Mouse (Mus musculus) heart, adult 9 months (tissue): ENCODE measurements around the gene Tmem94.

Source experiments
- DNase-seq, 2 experiments: peaks; one replicate each; pipeline ENCODE4 v3.0.0; 2022; ENCODE audit warnings: low spot score in 2 of 2

The Tmem94 gene

GRCm38 (mm10) chr11:115766356-115766943 is 1.2 kb downstream of the Tmem94 start:
- peak in 1 of 2 experiments; percentile 62 for DNase-seq

- no peak for DNase-seq
These were observed 1.7 kb downstream of the Tmem94 start for GRCm38 (mm10) chr11:115766981-115767380.

- DNase-seq: no peak
These were observed 3.7 kb downstream of the Tmem94 start for GRCm38 (mm10) chr11:115768896-115769295.

- DNase-seq: no peak
These were observed 9.4 kb downstream of the Tmem94 start for GRCm38 (mm10) chr11:115774653-115775052.

DNA sequence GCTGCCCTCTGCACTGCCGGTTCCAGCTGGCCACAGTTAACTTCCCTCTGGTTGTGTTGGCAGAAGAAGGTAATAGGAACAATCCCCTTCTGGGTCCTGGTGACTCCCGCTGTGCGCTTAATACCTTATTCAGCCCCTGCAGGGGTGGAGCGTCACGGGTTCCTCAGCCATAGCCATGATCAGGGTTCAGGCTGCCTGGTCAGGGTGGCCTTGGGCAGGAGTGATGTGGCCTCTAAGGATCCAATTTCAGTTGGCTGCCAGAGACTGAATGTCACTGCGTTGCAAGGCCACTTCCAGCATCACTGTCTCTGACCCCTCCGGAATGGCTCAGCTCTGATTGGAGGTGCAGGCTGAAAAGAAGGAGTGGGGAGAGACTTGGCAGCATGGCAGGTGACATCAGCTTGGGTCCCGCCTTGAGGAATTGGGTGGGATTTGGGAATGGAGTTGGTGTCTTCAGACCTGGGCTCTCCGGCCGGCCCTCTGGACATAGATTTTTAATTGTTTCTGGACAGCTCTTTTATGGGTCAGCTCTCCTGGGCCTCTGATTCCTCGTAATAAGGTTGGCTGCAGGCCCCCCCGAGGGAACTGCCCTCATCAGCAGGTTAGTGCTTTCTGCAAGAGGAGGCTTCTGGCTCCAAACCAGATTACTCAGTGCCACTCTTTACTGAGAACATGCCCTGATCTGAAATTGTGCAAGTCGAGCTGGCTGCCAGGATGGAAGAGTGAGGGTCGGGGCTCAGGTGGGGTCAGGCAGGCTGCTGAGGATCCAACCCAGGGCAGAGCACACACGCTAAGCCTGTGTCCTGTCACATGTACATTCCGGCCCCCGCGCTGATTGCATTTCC is 10.8 kb downstream of the Tmem94 start:
- peak; percentile 69 to 71 for DNase-seq

DNA sequence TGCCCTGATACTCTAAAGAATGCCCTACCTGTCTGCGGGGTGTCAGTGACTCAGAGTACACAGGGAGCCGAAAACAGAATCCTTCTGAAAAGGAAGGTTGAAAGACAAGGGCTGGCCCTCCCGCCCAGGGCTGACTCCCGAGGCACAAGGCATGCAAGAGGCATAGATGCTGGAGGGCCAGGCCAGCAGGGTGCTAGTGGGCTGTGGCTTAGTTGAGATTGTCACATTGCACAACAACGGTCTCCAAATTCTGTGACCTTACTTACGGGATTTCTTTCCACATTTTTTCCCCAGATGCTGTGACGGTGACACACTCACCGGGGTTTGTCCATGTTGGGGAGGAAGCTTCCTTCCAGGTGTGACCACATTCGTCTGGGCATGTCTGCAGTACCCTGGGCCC is 11.7 kb downstream of the Tmem94 start:
- no peak for DNase-seq

DNA sequence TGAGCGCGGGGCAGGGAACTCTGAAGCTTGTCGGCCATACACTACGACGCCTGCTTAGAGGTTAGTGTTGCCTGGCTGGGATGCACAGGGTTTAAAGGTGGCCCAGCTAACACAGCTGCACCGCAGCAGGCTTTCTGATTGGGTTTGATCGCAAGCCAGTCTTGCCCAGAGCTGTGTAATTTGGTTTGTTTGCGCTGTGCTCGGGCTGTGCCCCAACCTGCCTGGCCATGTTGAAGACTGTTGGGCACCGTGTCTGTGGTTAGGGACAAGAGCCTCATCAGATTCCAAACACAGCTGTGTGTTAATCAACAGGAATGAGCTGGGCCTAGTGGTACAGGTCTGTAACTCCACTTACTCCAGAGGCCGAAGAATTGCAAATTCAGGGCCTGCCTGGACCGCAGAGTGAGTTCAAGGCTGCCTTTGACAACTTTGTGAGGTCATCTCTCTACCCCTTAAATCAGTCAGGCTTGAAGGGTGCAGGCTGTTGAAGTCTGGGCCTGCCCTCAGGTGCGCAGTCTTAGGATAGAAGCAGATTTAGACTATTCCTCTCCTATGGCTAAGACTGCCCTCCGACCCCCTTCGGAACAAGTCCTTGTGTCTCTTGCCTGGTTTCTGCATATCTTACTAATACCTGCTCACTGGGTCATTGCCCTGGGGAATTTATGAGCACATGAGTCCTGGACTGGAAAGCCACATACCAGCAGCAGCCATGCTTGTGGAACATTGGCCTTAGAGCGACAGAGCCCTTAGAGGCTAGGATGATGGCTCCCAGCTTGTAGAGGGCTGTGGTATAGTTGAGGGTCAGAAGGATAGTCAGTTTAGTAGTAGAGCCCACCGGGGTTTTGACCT is 12.5 kb downstream of the Tmem94 start:
- DNase-seq: no peak

DNA sequence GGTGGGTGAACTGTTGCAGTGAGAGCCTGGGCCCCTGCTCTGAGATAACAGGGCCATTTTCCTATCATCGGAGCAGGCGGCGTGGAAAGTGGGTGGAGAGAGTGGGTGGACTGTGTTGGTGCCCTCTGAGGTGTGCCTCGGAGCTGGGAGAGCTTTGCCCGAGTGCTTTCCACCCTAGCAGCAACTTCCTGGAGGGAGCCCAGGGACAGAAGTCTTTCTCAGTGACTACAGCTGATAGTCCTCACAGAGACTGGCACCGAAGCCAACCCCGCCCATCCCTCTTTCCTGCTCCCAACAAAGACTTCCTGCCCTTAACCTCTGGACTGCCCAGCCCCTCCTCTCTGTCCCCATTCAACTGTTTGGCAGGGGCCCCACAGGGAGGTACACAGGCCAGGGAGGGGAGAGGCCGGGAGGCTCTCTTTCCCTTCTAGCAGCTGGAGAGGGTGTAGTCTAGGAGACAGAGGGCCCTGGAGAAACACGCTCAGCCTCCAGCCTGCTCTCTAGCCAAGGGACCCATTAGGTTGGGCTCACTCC is 13.9 kb downstream of the Tmem94 start:
- peak; percentile 97 to 98 for DNase-seq

- DNase-seq: no peak
These were observed 15.2 kb downstream of the Tmem94 start for GRCm38 (mm10) chr11:115780141-115781070.

- DNase-seq: no peak
These were observed 21.2 kb downstream of the Tmem94 start for GRCm38 (mm10) chr11:115786473-115786872.

GRCm38 (mm10) chr11:115789787-115790186 is 24.6 kb downstream of the Tmem94 start:
- no peak for DNase-seq

DNA sequence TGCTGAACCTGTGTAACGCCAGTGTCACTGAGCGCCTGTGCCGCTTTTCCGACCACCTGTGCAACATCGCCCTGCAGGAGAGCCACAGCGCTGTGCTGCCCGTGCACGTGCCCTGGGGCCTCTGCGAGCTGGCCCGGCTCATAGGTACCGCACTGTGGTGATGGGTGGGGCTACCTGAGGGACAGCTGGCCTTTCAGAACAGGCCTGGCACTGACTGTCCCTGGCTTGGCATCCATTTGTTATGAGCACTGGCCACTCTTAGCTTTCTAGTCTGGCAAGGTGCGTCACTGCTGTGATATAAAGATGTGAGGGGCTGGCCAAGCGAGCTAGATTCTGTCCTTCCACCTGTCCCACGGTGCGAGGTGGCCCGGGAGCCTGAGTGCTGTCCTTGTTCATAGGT is 26.7 kb downstream of the Tmem94 start:
- no peak for DNase-seq

DNA sequence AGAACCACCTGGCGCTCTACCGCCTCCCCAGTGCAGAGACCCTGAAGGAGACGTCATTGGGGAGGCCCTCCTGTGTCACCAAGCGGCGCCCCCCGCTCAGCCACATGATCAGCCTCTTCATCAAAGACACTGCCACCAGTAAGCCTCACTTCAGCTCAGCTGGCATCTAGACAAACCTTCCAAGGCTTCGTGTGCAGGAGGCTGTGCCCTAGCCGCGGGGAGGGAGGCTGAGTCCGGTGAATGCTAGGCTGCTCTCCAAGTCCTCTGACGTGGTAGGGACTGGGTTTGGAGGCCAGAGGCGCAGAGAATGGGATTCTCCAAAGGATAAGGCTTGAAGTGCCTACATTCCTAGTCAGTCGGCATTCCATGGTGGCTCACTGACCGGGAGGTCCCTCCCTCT is 27.1 kb downstream of the Tmem94 start:
- DNase-seq: no peak

GRCm38 (mm10) chr11:115796898-115797297 is 31.7 kb downstream of the Tmem94 start:
- DNase-seq: no peak

DNA sequence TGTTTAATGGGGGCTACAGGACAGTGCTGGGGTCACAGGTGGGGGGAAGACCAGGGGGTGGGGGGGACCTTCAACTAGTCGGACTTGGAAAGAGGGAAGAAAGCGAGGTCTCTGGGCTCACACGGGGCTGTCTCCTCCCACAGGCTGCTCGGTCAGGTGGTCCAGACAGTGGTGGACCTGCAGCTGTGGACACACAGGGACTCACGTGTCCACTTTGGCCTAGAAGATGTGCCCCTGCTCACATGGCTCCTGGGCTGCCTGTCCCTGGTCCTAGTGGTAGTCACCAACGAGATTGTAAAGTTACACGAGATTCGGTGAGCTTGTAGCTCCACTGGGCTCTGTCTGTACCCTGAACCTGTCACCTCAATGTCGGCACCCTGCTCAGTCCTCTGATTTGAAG is 32.4 kb downstream of the Tmem94 start:
- DNase-seq: no peak

GRCm38 (mm10) chr11:115800981-115801380 is 35.7 kb downstream of the Tmem94 start:
- no peak for DNase-seq

- DNase-seq: no peak
These were observed 38.0 kb downstream of the Tmem94 start for GRCm38 (mm10) chr11:115803072-115803709.

DNA sequence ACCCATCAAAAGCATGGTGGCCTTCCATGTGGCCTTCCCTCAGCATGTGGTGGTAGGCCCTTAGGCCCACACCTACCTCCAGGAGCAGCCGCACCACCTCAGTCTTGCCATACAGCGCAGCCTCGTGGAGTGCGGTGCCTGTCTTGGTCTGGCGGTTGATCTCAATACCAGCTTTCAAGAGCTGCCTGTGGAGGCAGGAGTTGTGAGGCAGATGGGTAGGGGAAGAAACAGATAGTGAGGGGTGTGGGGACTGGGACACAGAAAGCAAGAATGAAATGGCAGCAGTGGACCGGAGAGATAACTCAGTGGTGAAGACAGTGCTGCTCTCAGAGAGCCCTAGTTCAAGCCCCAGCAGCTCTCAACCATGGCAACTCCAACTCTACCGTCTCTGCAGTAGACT is 39.8 kb downstream of the Tmem94 start:
- no peak for DNase-seq

GRCm38 (mm10) chr11:115806154-115806553 is 40.9 kb downstream of the Tmem94 start:
- peak; percentile 46 to 67 for DNase-seq

DNA sequence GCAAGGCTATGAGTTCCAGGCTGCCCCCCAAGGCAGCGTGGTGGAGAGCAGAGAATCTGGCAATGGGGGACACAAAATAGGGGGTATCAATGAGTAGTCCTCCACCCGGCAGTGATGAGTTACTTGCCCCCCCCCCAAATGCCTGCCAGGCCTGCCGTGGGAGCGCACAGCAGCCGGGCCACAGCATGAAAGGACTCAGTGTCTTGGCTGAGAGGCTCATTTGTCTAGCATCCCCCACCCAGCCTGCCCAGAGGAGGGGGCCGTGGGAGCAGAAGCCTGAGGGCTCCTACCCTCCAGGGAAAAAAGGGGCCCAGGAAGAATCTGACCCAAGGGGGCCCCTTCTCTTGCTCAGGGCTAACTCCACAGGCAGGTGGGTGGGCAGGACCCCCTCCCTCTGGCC is 42.1 kb downstream of the Tmem94 start:
- DNase-seq: no peak

DNA sequence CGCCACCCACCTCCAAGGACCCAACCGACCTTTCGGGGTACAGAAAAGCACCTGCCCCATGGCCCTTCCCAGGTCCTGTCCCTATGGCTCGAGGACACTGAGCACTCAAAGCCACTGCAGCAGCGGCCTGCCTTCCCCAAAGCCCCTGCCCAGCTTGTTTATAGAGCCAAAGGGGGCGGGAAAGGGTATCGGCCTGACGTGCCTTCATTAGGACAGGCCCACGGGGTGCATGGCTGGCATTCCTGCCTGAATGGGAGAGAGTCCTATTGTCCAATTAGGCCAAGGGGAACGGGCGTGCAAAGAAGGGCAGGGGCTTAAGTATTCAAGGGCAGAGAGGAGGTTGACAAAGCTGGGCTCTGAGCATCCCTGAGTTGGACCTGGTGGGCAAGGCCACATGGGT is 42.7 kb downstream of the Tmem94 start:
- DNase-seq: no peak
